Mouse (Mus musculus) liver, adult 2 months (tissue): ENCODE measurements around the gene Polr2a. TPM values are rescaled to one million over a fixed set of nuclear protein-coding genes. Genes with fewer than 3 reads are reported as not detected.

Experiments used
- DNase-seq: peaks from one replicate; pipeline ENCODE4 v3.0.0-alpha.2; 2011; ENCODE audit warnings: low read depth, low spot score; ENCODE audit errors: extremely low read depth
- H3K27ac ChIP-seq: fragments of 200-500 bp; replicated peaks from 2 replicates; pipeline ENCODE4 v1.5.1; 2012; ENCODE audit warnings: low read depth, mild to moderate bottlenecking, control low read depth, inconsistent platforms, low read length; ENCODE audit not compliant: insufficient read depth
- H3K27me3 ChIP-seq: fragments of 200-500 bp; 2 replicates; pipeline ENCODE4 v1.6.1; 2012; ENCODE audit warnings: mild to moderate bottlenecking, moderate library complexity, low read length, inconsistent platforms; ENCODE audit not compliant: control insufficient read depth, insufficient read depth
- H3K36me3 ChIP-seq: fragments of 200-500 bp; 2 replicates; pipeline ENCODE4 v1.6.1; 2012; ENCODE audit warnings: low read length, inconsistent platforms; ENCODE audit not compliant: control insufficient read depth, insufficient read depth
- H3K4me1 ChIP-seq: fragments of 200-500 bp; 2 replicates; pipeline ENCODE4 v1.6.1; 2011; ENCODE audit warnings: low read length; ENCODE audit not compliant: control insufficient read depth, insufficient read depth
- H3K4me3 ChIP-seq: fragments of 200-500 bp; 2 replicates; pipeline ENCODE4 v1.5.1; 2011; ENCODE audit warnings: low read depth, mild to moderate bottlenecking, control low read depth, low read length, moderate library complexity; ENCODE audit not compliant: insufficient read depth
- H3K79me2 ChIP-seq: fragments of 200-500 bp; 2 replicates; pipeline ENCODE4 v1.6.1; 2012; ENCODE audit warnings: inconsistent platforms, mild to moderate bottlenecking, low read length, moderate library complexity; ENCODE audit not compliant: control insufficient read depth, insufficient read depth
- H3K9ac ChIP-seq: fragments of 200-500 bp; 2 replicates; pipeline ENCODE4 v1.6.1; 2012; ENCODE audit warnings: low read depth, mild to moderate bottlenecking, control low read depth, inconsistent platforms, low read length
- CTCF ChIP-seq: fragments of 200-500 bp; IDR thresholded peaks from 2 replicates; pipeline ENCODE4 v1.5.1; 2011; ENCODE audit warnings: low read depth, low read length, control low read depth
- POLR2A ChIP-seq: fragments of 200-500 bp; IDR thresholded peaks from 2 replicates; pipeline ENCODE4 v1.6.1; 2011; ENCODE audit warnings: low read length, control low read depth; ENCODE audit not compliant: insufficient read depth; ENCODE audit errors: extremely low read depth
- WGBS: fragments of 180-500 bp; shearing (Covaris S2); methylation state at CpG from one replicate; pipeline ENCODE4 v1.1.7; 2018; 5-methylcytosine and 5-hydroxymethylcytosine counted together
- polyA plus RNA-seq: library from polyadenylated mRNA; depleted of rRNA; stranded (reverse); fragments of >200 nt; gene quantifications from 2 replicates; pipeline ENCODE4 v1.2.3, GENCODE M21; 2012
- total RNA-seq: library from RNA; depleted of rRNA; stranded (reverse); fragments of >200 nt; gene quantifications from 2 replicates; pipeline ENCODE4 v1.2.3, GENCODE M21; 2014

The Polr2a gene
- total and polyA plus RNA-seq, 2 experiments: 10.0 to 10.6 TPM

DNA sequence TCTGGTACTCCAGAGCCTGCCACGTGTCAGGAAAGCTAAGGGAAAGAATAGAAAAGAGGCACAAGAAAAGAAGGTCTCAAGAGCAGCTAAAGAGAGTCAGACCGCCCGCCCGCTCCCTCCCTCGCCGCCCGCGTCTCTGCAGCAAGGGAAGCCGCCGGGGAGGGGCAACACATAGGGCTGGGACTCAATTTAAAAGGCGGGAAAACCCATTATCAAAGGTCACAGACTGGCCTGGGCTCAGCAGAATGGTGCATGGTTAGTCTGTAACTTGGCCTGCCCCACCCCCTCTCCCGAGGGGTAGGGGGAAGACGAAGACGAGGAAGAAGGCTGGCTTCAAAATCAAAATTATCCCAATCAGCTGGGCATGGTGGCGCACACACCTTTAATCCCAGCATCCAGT, 39.8 kb downstream of the Polr2a start:
- no peaks in the 10 kb centered on the region for H3K27me3 ChIP-seq
- H3K9ac ChIP-seq: no peak overlapping the region
- no peaks in the 10 kb centered on the region for H3K36me3 ChIP-seq
- no peak overlapping the region for H3K27ac ChIP-seq
- no peaks in the 10 kb centered on the region for H3K79me2 ChIP-seq
- WGBS: 37% methylated on average over 15 of the region's 15 CpGs
- no peak for DNase-seq
- H3K4me3 ChIP-seq: no peak overlapping the region
- peaks cover 4% of the 10 kb centered on the region; the same call in 1 of the 2 replicates for H3K4me1 ChIP-seq
- TF ChIP-seq POLR2A (no peak), CTCF (no peak)

DNA sequence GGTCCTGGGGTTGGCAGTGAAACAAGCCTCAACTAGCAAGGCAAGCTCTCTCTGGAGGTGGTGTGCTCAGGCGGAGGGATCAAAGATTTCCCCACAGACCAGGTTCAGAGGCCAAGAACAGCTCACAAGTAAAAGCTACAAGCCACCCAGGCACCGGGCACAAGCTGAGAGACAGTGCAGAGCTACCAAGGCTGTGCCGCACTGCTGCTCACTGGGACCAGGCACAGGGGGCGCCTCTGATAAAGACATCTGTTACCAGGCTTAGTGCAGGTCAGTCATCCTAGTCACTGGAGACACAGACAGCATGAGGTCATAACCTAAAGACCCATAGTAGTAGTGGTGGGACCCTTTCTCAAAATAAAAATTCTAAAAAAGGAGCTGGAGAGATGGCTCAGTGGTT, 41.5 kb downstream of the Polr2a start:
- Histone ChIP-seq H3K4me3 (no peak overlapping the region), H3K9ac (no peak overlapping the region), H3K36me3 (no peaks in the 10 kb centered on the region), H3K79me2 (no peaks in the 10 kb centered on the region), H3K27ac (no peak overlapping the region), H3K4me1 (peaks cover 4% of the 10 kb centered on the region; the same call in 1 of the 2 replicates), H3K27me3 (no peaks in the 10 kb centered on the region)
- whole genome bisulfite sequencing: 55% methylated on average over 4 of the region's 4 CpGs
- TF ChIP-seq POLR2A (no peak), CTCF (no peak)
- no peak for DNase-seq

DNA sequence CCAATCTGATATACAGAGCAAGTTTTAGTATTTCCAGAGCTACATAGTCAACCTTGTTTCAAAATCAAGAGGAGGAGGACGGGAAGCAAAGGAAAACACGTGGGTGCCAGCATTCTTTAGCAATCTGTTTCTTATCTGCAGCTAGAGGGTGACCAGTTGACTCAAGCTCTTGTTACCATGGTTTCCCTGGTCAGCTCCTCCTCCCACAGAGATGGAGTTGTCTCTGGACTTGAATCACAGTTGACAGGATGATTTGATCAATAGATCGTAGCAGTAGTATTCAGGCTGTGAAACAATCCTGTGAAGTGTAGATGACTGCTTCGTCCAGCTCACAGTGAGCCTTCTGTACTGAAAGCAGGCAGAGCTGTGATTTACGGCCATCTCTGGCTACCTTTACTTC, 42.5 kb downstream of the Polr2a start:
- 6% methylated on average over 5 of the region's 5 CpGs for WGBS
- peak; percentile 98 for DNase-seq
- H3K27ac ChIP-seq: no peak overlapping the region; the same call in 1 of the 2 replicates

DNA sequence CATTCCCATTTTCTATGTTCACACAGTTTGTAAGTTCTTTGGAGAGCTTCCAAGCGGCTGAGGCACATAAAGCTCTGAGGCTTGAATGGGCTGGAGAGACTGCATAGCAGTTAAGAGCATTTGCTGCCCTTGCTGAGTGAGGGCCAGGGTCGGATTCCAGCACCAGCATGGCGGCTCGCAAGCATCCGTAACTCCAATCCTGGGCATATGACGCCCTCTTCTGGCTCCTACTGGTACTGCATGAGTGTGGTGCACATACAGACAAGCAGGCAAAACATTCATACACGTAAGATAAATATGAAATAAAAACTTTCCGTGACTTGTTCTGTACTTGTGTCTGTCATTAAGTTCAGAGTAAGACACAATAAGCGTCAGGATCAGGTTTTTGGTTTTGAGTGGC, 43.0 kb downstream of the Polr2a start:
- H3K9ac ChIP-seq: no peak overlapping the region
- peaks cover 4% of the 10 kb centered on the region; the same call in 1 of the 2 replicates for H3K4me1 ChIP-seq
- H3K4me3 ChIP-seq: no peak overlapping the region
- DNase-seq: no peak
- no peaks in the 10 kb centered on the region for H3K79me2 ChIP-seq
- H3K36me3 ChIP-seq: no peaks in the 10 kb centered on the region
- TF ChIP-seq POLR2A: no peak
- TF ChIP-seq CTCF: peak; percentile 82
- H3K27me3 ChIP-seq: no peaks in the 10 kb centered on the region
- 52% methylated on average over 9 of the region's 9 CpGs for WGBS
- peak overlapping the region; percentile 0; the same call in 1 of the 2 replicates for H3K27ac ChIP-seq

More for the DNA sequence above, 42.5 kb downstream of the Polr2a start:
- Histone ChIP-seq H3K79me2 (no peaks in the 10 kb centered on the region), H3K4me3 (no peak overlapping the region), H3K4me1 (peaks cover 4% of the 10 kb centered on the region; the same call in 1 of the 2 replicates), H3K9ac (no peak overlapping the region), H3K36me3 (no peaks in the 10 kb centered on the region), H3K27me3 (no peaks in the 10 kb centered on the region)
- TF ChIP-seq POLR2A (no peak), CTCF (no peak)

DNA sequence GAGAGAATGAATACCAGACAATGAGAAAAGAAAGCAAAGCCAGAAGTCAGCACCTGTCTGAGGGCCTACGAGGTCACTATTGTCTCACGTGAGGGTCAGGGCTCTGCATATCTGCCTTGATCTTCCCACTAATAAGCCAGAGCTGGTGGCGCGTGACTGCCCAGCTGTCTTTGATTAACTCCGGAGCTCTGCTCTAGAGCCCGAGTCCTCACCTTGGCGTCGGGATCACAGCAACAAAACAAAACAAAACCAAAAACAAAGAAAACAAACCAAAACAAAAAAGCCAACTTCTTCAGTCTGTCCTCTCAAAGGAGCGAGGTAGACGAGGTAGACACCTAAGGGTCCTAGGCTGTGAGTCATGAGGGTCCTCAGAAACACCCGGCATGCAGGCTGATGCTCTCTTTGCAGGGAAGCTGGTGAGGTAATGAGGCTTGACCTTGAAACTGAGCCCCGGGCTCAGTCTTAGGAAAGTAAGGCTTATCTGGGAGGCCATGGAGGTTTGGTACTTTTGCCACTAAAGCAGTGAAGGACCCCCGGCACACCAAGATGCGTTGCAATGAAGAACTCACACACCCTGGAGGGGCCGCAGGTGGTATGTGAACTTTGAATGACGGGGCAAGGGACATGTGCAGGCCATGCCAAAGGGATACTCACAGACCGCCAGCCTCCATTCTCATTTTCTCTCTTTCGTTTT, 43.7 kb downstream of the Polr2a start:
- TF ChIP-seq CTCF: no peak
- TF ChIP-seq POLR2A: no peak
- WGBS: 90% methylated on average over 18 of the region's 18 CpGs
- H3K9ac ChIP-seq: no peak overlapping the region
- H3K79me2 ChIP-seq: no peaks in the 10 kb centered on the region
- no peaks in the 10 kb centered on the region for H3K36me3 ChIP-seq
- no peak overlapping the region for H3K4me3 ChIP-seq
- H3K27ac ChIP-seq: no peak overlapping the region
- no peaks in the 10 kb centered on the region for H3K27me3 ChIP-seq
- DNase-seq: no peak
- H3K4me1 ChIP-seq: peaks cover 4% of the 10 kb centered on the region; the same call in 1 of the 2 replicates
